Mouse (Mus musculus): ENCODE results near the gene Atp5h.

DNA sequence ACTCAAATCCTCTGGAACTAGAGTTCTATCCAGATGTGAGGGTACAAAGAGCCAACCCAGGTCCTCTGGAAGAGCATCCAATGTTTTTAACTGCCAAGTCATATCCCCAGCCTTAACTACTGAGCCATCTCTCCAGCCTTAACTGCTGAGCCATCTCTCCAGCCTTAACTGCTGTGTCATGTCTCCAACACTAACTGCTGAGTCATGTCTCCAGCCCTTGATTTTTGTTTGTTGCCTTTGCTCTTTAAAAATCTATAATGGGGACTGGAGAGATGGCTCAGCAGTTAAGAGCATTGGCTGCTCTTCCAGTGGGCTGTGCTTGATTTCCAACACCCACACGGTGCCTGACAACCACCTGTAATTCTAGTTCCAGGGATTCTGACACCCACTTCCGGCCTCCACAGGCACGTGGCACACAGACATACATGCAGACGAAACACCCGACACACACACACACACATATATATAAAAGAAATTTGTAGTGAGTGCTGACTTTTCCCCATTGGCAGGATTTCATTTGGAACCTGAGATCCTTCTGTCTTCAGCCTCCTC is 17.9 kb upstream of the Atp5h start:
- TF ChIP-seq TAL1 (conservative IDR thresholded peaks at IDR 0.05; ENCODE audit: low read depth, low read length): no peak
- no peak for TF ChIP-seq GATA2 (IDR thresholded peaks at IDR 0.05; ENCODE audit: borderline replicate concordance, low read depth, low read length)

Measured in G1E (cell line).